Comparison of ENCODE assay signal across 8 mouse cellular contexts in genomic region chr16:17147391-17147929, GRCm38 (mm10). TPM values are rescaled to one million over a fixed set of nuclear protein-coding genes. Genes with fewer than 3 reads are reported as not detected.
DNase-seq lines count a peak whose midpoint lies in the region; ATAC-seq and TF ChIP-seq lines count a peak whose summit lies in the region.

No protein-coding gene starts in this region.

- peak overlapping the region; percentile 73 for H3K4me3 ChIP-seq in bone marrow macrophage, adult 2 months (ENCODE audit: insufficient read depth, low read length)
- peak overlapping the region; percentile 65 for H3K4me3 ChIP-seq in forebrain, postnatal 0 days (ENCODE audit: low read depth, low read length)

- peak overlapping the region; percentile 10; the same call in 1 of the 2 replicates for H3K27ac ChIP-seq in bone marrow macrophage, adult 2 months (ENCODE audit: insufficient read depth, low read depth, low read length)
- H3K27ac ChIP-seq in forebrain, postnatal 0 days (ENCODE audit: low read depth, low read length) = peak overlapping the region; percentile 77

- intact Hi-C loops in left cerebral cortex, postnatal 4 days (cut with DNase I) = no loop called here

- TF ChIP-seq CTCF in bone marrow macrophage, adult 2 months (IDR thresholded peaks at IDR 0.05; ENCODE audit: low read depth, low read length) = no peak
- no peak for TF ChIP-seq CTCF in forebrain, postnatal 0 days (IDR thresholded peaks at IDR 0.05; ENCODE audit: low read depth)

- WGBS in forebrain, postnatal 0 days = 2% methylated on average over 40 of the region's 41 CpGs

- H3K36me3 ChIP-seq in forebrain, postnatal 0 days (ENCODE audit: insufficient read depth) = peaks cover 11% of the 10 kb centered on the region; the same call in 1 of the 2 replicates

- peak overlapping the region; percentile 73 for H3K9ac ChIP-seq in forebrain, postnatal 0 days

- peak; percentile 54 for ATAC-seq in forebrain, postnatal 0 days
- peak; percentile 29; the same call in 1 of the 2 replicates for ATAC-seq in megakaryocyte progenitor cell, adult 5-6 weeks (replicated peaks; ENCODE audit: poor library complexity)

- H3K27me3 ChIP-seq in forebrain, postnatal 0 days (ENCODE audit: insufficient read depth, low read length) = no peaks in the 10 kb centered on the region

- peak overlapping the region; percentile 86 for H3K4me2 ChIP-seq in forebrain, postnatal 0 days (ENCODE audit: low read depth)

- H3K4me1 ChIP-seq in bone marrow macrophage, adult 2 months (ENCODE audit: control insufficient read depth, insufficient read depth, low read length) = peaks cover 13% of the 10 kb centered on the region
- H3K4me1 ChIP-seq in forebrain, postnatal 0 days (ENCODE audit: insufficient read depth) = 0 out of 2 replicates have a peak, but pooled peaks cover 7% of the 10 kb centered on the region

- no peak for TF ChIP-seq POLR2A in bone marrow macrophage, adult 2 months (IDR thresholded peaks at IDR 0.05; ENCODE audit: borderline replicate concordance, low read depth, low read length)

- peak; percentile 24 to 32 for DNase-seq in left cerebral cortex, adult 18-20 months (ENCODE audit: low spot score in 2 of 2)
- no peak for DNase-seq in left cerebral cortex, postnatal 4 days
- peak; percentile 68 for DNase-seq in forebrain, postnatal 0 days
- DNase-seq in layer of hippocampus, postnatal 36 days = peak; percentile 20 to 32
- peak; percentile 24 to 27 for DNase-seq in spleen, postnatal 36 days (ENCODE audit: low spot score in 2 of 2)
- DNase-seq in Muller cell, postnatal 12 days (ENCODE audit: inconsistent ontology term) = no peak

- no peaks in the 10 kb centered on the region for H3K9me3 ChIP-seq in forebrain, postnatal 0 days (ENCODE audit: low read length)

RNA-seq across cellular contexts. Expression of gene Ccdc116, which starts 0.4 kb away (rescaled TPM):
- total RNA-seq in left cerebral cortex, adult 18-20 months (2021) = 1 to 10 TPM; 1.6 to 4.4 TPM
- total RNA-seq in left cerebral cortex, postnatal 4 days (2021) = 1 to 10 TPM; 8.9 to 9.3 TPM
- 0.31 TPM in 1 of 2 replicates, not detected in the other for polyA plus RNA-seq in bone marrow macrophage, adult 2 months (2012; ENCODE audit: insufficient read depth, insufficient read length, missing spikeins)
- total RNA-seq in forebrain, postnatal 0 days (2014; rRNA removed) = 5.5 and 6.2 TPM in 2 replicates
- 2.5 and 4.1 TPM in 2 replicates for polyA plus RNA-seq in forebrain, postnatal 0 days (2015; fragmentation: Nextera tagmentation; extraction: Ambion mirVana)
- total RNA-seq in layer of hippocampus, postnatal 36 days (2021) = 1 to 10 TPM; 1.5 to 1.7 TPM
- 2.2 and 4.8 TPM in 2 replicates for total RNA-seq in megakaryocyte progenitor cell, adult 5-6 weeks (2015)
- total RNA-seq in megakaryocyte progenitor cell, adult 5-6 weeks (2017) = 2.0 and 8.1 TPM in 2 replicates

RNA-seq across cellular contexts. Expression of gene Ydjc, which starts 3.0 kb away (rescaled TPM):
- total RNA-seq in left cerebral cortex, adult 18-20 months (2021) = 10 to 100 TPM; 23.7 to 26.4 TPM
- total RNA-seq in left cerebral cortex, postnatal 4 days (2021) = 10 to 100 TPM; 71.3 to 74.5 TPM
- polyA plus RNA-seq in bone marrow macrophage, adult 2 months (2012; ENCODE audit: insufficient read depth, insufficient read length, missing spikeins) = 2.0 and 3.5 TPM in 2 replicates
- 57.4 and 73.2 TPM in 2 replicates for total RNA-seq in forebrain, postnatal 0 days (2014; rRNA removed)
- 44.7 and 45.0 TPM in 2 replicates for polyA plus RNA-seq in forebrain, postnatal 0 days (2015; fragmentation: Nextera tagmentation; extraction: Ambion mirVana)
- total RNA-seq in layer of hippocampus, postnatal 36 days (2021) = 10 to 100 TPM; 27.2 to 29.3 TPM
- total RNA-seq in megakaryocyte progenitor cell, adult 5-6 weeks (2015) = 25.7 TPM in 2 replicates
- 23.5 and 24.4 TPM in 2 replicates for total RNA-seq in megakaryocyte progenitor cell, adult 5-6 weeks (2017)

RNA-seq across cellular contexts. Expression of gene Sdf2l1, which starts 15.3 kb away (rescaled TPM):
- 10 to 100 TPM; 28.1 to 30.8 TPM for total RNA-seq in left cerebral cortex, adult 18-20 months (2021)
- total RNA-seq in left cerebral cortex, postnatal 4 days (2021) = 10 to 100 TPM; 10.8 to 12.6 TPM
- polyA plus RNA-seq in bone marrow macrophage, adult 2 months (2012; ENCODE audit: insufficient read depth, insufficient read length, missing spikeins) = 60.9 and 75.4 TPM in 2 replicates
- 13.5 and 19.2 TPM in 2 replicates for total RNA-seq in forebrain, postnatal 0 days (2014; rRNA removed)
- 16.2 and 19.9 TPM in 2 replicates for polyA plus RNA-seq in forebrain, postnatal 0 days (2015; fragmentation: Nextera tagmentation; extraction: Ambion mirVana)
- 10 to 100 TPM; 36.6 to 52.7 TPM for total RNA-seq in layer of hippocampus, postnatal 36 days (2021)
- total RNA-seq in megakaryocyte progenitor cell, adult 5-6 weeks (2015) = 197 and 208 TPM in 2 replicates
- 162 and 222 TPM in 2 replicates for total RNA-seq in megakaryocyte progenitor cell, adult 5-6 weeks (2017)

RNA-seq across cellular contexts. Expression of gene 2610318N02Rik, which starts 22.5 kb away (rescaled TPM):
- total RNA-seq in left cerebral cortex, adult 18-20 months (2021) = 1 to 10 TPM; 2.4 to 3.9 TPM
- total RNA-seq in left cerebral cortex, postnatal 4 days (2021) = 1 to 10 TPM; 4.8 to 6.1 TPM
- 3.7 and 4.4 TPM in 2 replicates for polyA plus RNA-seq in bone marrow macrophage, adult 2 months (2012; ENCODE audit: insufficient read depth, insufficient read length, missing spikeins)
- total RNA-seq in forebrain, postnatal 0 days (2014; rRNA removed) = 3.8 and 5.4 TPM in 2 replicates
- 10.1 and 10.6 TPM in 2 replicates for polyA plus RNA-seq in forebrain, postnatal 0 days (2015; fragmentation: Nextera tagmentation; extraction: Ambion mirVana)
- total RNA-seq in layer of hippocampus, postnatal 36 days (2021) = 1 to 10 TPM in 1 of 2 experiments, under 1 TPM in 1; 0.94 to 1.4 TPM
- total RNA-seq in megakaryocyte progenitor cell, adult 5-6 weeks (2015) = 37.9 and 38.9 TPM in 2 replicates
- total RNA-seq in megakaryocyte progenitor cell, adult 5-6 weeks (2017) = 22.4 and 25.9 TPM in 2 replicates

RNA-seq across cellular contexts. Expression of gene Ppil2, which starts 36.4 kb away (rescaled TPM):
- 10 to 100 TPM; 83.6 to 84.8 TPM for total RNA-seq in left cerebral cortex, adult 18-20 months (2021)
- 10 to 100 TPM; 88.3 to 91.9 TPM for total RNA-seq in left cerebral cortex, postnatal 4 days (2021)
- 116 and 141 TPM in 2 replicates for polyA plus RNA-seq in bone marrow macrophage, adult 2 months (2012; ENCODE audit: insufficient read depth, insufficient read length, missing spikeins)
- total RNA-seq in forebrain, postnatal 0 days (2014; rRNA removed) = 100 and 104 TPM in 2 replicates
- polyA plus RNA-seq in forebrain, postnatal 0 days (2015; fragmentation: Nextera tagmentation; extraction: Ambion mirVana) = 99.3 and 111 TPM in 2 replicates
- 100 to 1,000 TPM in 1 of 2 experiments, 10 to 100 TPM in 1; 84.9 to 102 TPM for total RNA-seq in layer of hippocampus, postnatal 36 days (2021)
- 63.6 and 73.0 TPM in 2 replicates for total RNA-seq in megakaryocyte progenitor cell, adult 5-6 weeks (2015)
- total RNA-seq in megakaryocyte progenitor cell, adult 5-6 weeks (2017) = 86.8 and 99.8 TPM in 2 replicates

Comparison
In these comparisons a context has a peak if more than half of its experiments do, and no peak if none do; other contexts are left out.
1. DNase-seq: peak in left cerebral cortex, adult 18-20 months (2 of 2), forebrain, postnatal 0 days (single experiment), layer of hippocampus, postnatal 36 days (2 of 2) and spleen, postnatal 36 days (2 of 2); none in left cerebral cortex, postnatal 4 days (single experiment) and Muller cell, postnatal 12 days (single experiment).